Mouse (Mus musculus) ES-Bruce4 (cell line): Measurements from ENCODE around the gene 1700021F07Rik. TPM values are rescaled to one million over a fixed set of nuclear protein-coding genes. Genes with fewer than 3 reads are reported as not detected.

ENCODE experiments used
- H3K27ac ChIP-seq: 2 replicates; pipeline ENCODE4 v1.5.1; 2012; ENCODE audit warnings: low read length, inconsistent platforms; ENCODE audit not compliant: insufficient read depth
- H3K27me3 ChIP-seq: 2 replicates; pipeline ENCODE4 v1.6.1; 2012; ENCODE audit warnings: mild to moderate bottlenecking, low read length, inconsistent platforms; ENCODE audit not compliant: control insufficient read depth, poor library complexity, insufficient read depth, severe bottlenecking
- H3K36me3 ChIP-seq: 2 replicates; pipeline ENCODE4 v1.6.1; 2012; ENCODE audit warnings: inconsistent platforms, mild to moderate bottlenecking, low read length, moderate library complexity; ENCODE audit not compliant: control insufficient read depth, poor library complexity, insufficient read depth, severe bottlenecking
- H3K4me1 ChIP-seq: one replicate; pipeline ENCODE4 v1.8.1; 2011; ENCODE audit warnings: low read length; ENCODE audit not compliant: control insufficient read depth, insufficient read depth
- H3K4me3 ChIP-seq: 2 replicates; pipeline ENCODE4 v1.5.1; 2011; ENCODE audit warnings: low read depth, mild to moderate bottlenecking, low read length
- H3K9ac ChIP-seq: 2 replicates; pipeline ENCODE4 v1.6.1; 2012; ENCODE audit warnings: low read depth, mild to moderate bottlenecking, inconsistent platforms; ENCODE audit not compliant: poor library complexity, severe bottlenecking
- H3K9me3 ChIP-seq: replicated peaks from 2 replicates; pipeline ENCODE4 v1.6.1; 2012; ENCODE audit warnings: mild to moderate bottlenecking, low read length, inconsistent platforms; ENCODE audit not compliant: control insufficient read depth, poor library complexity, insufficient read depth, severe bottlenecking
- CTCF ChIP-seq: IDR thresholded peaks from one replicate; pipeline ENCODE4 v1.8.1; 2011; ENCODE audit warnings: low read depth, low read length
- EP300 ChIP-seq: IDR thresholded peaks from 2 replicates; pipeline ENCODE4 v1.6.1; 2011; ENCODE audit warnings: low read depth, low read length; ENCODE audit not compliant: insufficient read depth
- POLR2A ChIP-seq: IDR thresholded peaks from one replicate; pipeline ENCODE4 v1.8.1; 2011; ENCODE audit warnings: low read length; ENCODE audit not compliant: insufficient read depth
- polyA plus RNA-seq: library from polyadenylated mRNA; stranded (reverse); fragments of >200 nt; gene quantifications from 2 replicates; pipeline ENCODE4 v1.2.4, GENCODE M21; 2011; ENCODE audit warnings: low read depth; ENCODE audit not compliant: missing spikeins, insufficient read depth, insufficient read length

Gene 1700021F07Rik
- polyA plus RNA-seq, result not detected in 2 replicates

- Histone ChIP-seq H3K9ac (no peak within 1 kb of the TSS), H3K27me3 (no peaks in the 10 kb centered on the region), H3K27ac (no peak within 1 kb of the TSS), H3K4me1 (no peaks in the 10 kb centered on the region), H3K9me3 (no peaks in the 10 kb centered on the region), H3K4me3 (no peak within 1 kb of the TSS), H3K36me3 (no peaks in the 10 kb centered on the region)
- TF ChIP-seq EP300 (no peak), POLR2A (no peak), CTCF (no peak)
Observed at GRCm38 (mm10) chr2:173522376-173522775, at the start of gene 1700021F07Rik. TSS of gene 1700021F07Rik (plus strand) at chr2:173522586.

GRCm38 (mm10) chr2:173473233-173473632 lies 49.2 kb upstream of the 1700021F07Rik start:
- H3K27me3 ChIP-seq, result no peaks in the 10 kb centered on the region
- no peak for TF ChIP-seq CTCF
- TF ChIP-seq EP300, result no peak
- no peak for TF ChIP-seq POLR2A
- H3K27ac ChIP-seq, result no peak overlapping the region
- no peaks in the 10 kb centered on the region for H3K4me1 ChIP-seq
- H3K4me3 ChIP-seq, result no peak overlapping the region
- H3K9me3 ChIP-seq, result no peaks in the 10 kb centered on the region
- no peak overlapping the region for H3K9ac ChIP-seq
- H3K36me3 ChIP-seq, result no peaks in the 10 kb centered on the region

- Histone ChIP-seq H3K9me3 (no peaks in the 10 kb centered on the region), H3K36me3 (no peaks in the 10 kb centered on the region), H3K4me1 (no peaks in the 10 kb centered on the region), H3K27me3 (no peaks in the 10 kb centered on the region), H3K4me3 (no peak overlapping the region), H3K9ac (no peak overlapping the region), H3K27ac (no peak overlapping the region)
- no peak for TF ChIP-seq CTCF
- no peak for TF ChIP-seq EP300
- no peak for TF ChIP-seq POLR2A
Observed at GRCm38 (mm10) chr2:173479050-173479449, 43.3 kb upstream of the 1700021F07Rik start.

- no peaks in the 10 kb centered on the region for H3K36me3 ChIP-seq
- no peak overlapping the region for H3K9ac ChIP-seq
- H3K4me3 ChIP-seq, result no peak overlapping the region
- H3K27ac ChIP-seq, result no peak overlapping the region
- TF ChIP-seq POLR2A (no peak), CTCF (no peak), EP300 (no peak)
- no peaks in the 10 kb centered on the region for H3K4me1 ChIP-seq
- H3K9me3 ChIP-seq, result no peaks in the 10 kb centered on the region
- no peaks in the 10 kb centered on the region for H3K27me3 ChIP-seq
Observed at GRCm38 (mm10) chr2:173484486-173484885, 37.9 kb upstream of the 1700021F07Rik start.

- H3K9ac ChIP-seq, result no peak overlapping the region
- H3K4me1 ChIP-seq, result no peaks in the 10 kb centered on the region
- H3K36me3 ChIP-seq, result no peaks in the 10 kb centered on the region
- no peak overlapping the region for H3K27ac ChIP-seq
- H3K4me3 ChIP-seq, result no peak overlapping the region
- H3K9me3 ChIP-seq, result no peaks in the 10 kb centered on the region; the same call in 1 of the 2 replicates
- TF ChIP-seq CTCF (no peak), POLR2A (no peak), EP300 (no peak)
- H3K27me3 ChIP-seq, result no peaks in the 10 kb centered on the region
Observed at GRCm38 (mm10) chr2:173499612-173500011, 22.8 kb upstream of the 1700021F07Rik start.

GRCm38 (mm10) chr2:173513977-173514376 lies 8.4 kb upstream of the 1700021F07Rik start:
- Histone ChIP-seq H3K36me3 (no peaks in the 10 kb centered on the region), H3K4me1 (no peaks in the 10 kb centered on the region), H3K9me3 (no peaks in the 10 kb centered on the region), H3K27ac (no peak overlapping the region), H3K4me3 (no peak overlapping the region), H3K9ac (no peak overlapping the region), H3K27me3 (no peaks in the 10 kb centered on the region)
- no peak for TF ChIP-seq EP300
- no peak for TF ChIP-seq POLR2A
- no peak for TF ChIP-seq CTCF

GRCm38 (mm10) chr2:173515186-173515585 lies 7.2 kb upstream of the 1700021F07Rik start:
- no peak overlapping the region for H3K27ac ChIP-seq
- H3K36me3 ChIP-seq, result no peaks in the 10 kb centered on the region
- no peaks in the 10 kb centered on the region for H3K27me3 ChIP-seq
- H3K4me1 ChIP-seq, result no peaks in the 10 kb centered on the region
- H3K4me3 ChIP-seq, result no peak overlapping the region
- H3K9ac ChIP-seq, result no peak overlapping the region
- H3K9me3 ChIP-seq, result no peaks in the 10 kb centered on the region
- TF ChIP-seq CTCF (no peak), EP300 (no peak), POLR2A (no peak)
